Mouse (Mus musculus): ENCODE measurements at regions not wholly inside any gene's neighbourhood (a gene's known extent, or its start where the extent isn't known, plus 50 kb on each side); places are given as distances from the start of the nearest gene placed in this dataset.

DNA sequence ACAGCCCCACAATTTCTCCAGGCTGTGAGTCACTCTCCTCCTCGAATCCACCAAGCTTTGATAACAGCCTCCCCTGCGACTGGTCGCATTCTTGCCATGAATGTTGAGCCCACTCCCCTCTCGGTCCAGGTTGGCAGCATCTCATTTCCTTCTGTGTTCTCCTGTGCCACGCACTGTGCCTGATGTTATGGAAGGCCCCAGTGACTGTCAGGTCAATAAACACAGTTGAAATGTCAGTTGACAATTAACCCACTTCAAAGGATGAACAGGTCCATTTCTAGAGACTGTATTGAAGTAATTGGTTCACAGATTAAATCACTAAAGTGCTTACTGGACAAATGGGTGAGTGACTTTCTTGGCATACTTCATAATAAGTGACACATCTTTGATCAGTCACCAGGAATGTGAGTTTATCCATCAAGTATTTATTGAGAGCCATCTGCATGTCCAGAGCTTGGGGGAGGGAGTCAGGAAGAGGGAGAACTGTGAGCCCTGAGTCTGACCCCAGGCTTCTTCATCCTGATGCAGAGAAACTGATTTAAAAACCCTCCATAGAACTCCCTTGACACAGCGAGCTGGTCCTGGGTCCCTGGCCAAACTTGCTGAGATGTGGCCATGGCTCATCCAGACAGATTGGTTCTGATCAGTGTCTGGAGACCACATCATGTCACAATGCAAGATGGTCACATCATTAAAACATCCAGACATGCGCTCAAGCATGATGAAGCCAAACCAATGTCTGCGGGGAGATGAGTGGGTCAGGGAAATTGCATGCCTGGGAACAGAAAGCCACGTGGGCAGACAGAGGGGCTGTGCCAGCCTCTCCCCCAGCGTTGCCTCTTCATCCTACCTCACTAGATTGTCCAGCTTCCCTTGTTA is 560.7 kb downstream of the Bnc2 start:
- no peak for TF ChIP-seq ELF1 (IDR thresholded peaks at IDR 0.05; ENCODE audit: low read depth, low read length)
- TF ChIP-seq POLR2A (IDR thresholded peaks at IDR 0.05; ENCODE audit: control insufficient read depth in 1 of 2, insufficient read depth in 1 of 2, low read depth in 1 of 2, low read length in 2 of 2, poor library complexity in 1 of 2), result no peak
- no peak for TF ChIP-seq CTCF (IDR thresholded peaks at IDR 0.05 in 2 of 3, conservative IDR thresholded peaks at IDR 0.05 in 1 of 3; ENCODE audit: control insufficient read depth in 1 of 3, insufficient read depth in 1 of 3, low read depth in 2 of 3, low read length in 3 of 3, poor library complexity in 1 of 3, severe bottlenecking in 1 of 3)

Data from MEL (cell line).